Mouse (Mus musculus) cortical plate, adult 2 months (tissue): Measurements from ENCODE around the gene Nckap5l. TPM values are rescaled to one million over a fixed set of nuclear protein-coding genes. Genes with fewer than 3 reads are reported as not detected.

Source experiments
- H3K27ac ChIP-seq: fragments of 200-500 bp; 2 replicates; pipeline ENCODE4 v1.5.1; 2012; ENCODE audit warnings: low read length, control low read depth, inconsistent platforms; ENCODE audit not compliant: insufficient read depth
- H3K4me1 ChIP-seq: fragments of 200-500 bp; 2 replicates; pipeline ENCODE4 v1.6.1; 2011; ENCODE audit warnings: low read length; ENCODE audit not compliant: control insufficient read depth, insufficient read depth
- H3K4me3 ChIP-seq: fragments of 200-500 bp; 2 replicates; pipeline ENCODE4 v1.5.1; 2011; ENCODE audit warnings: mild to moderate bottlenecking, low read length, control low read depth; ENCODE audit not compliant: insufficient read depth
- CTCF ChIP-seq: fragments of 200-500 bp; IDR thresholded peaks from 2 replicates; pipeline ENCODE4 v1.5.1; 2011; ENCODE audit warnings: mild to moderate bottlenecking, control low read depth, low read length; ENCODE audit not compliant: insufficient read depth; ENCODE audit errors: extremely low read depth
- POLR2A ChIP-seq: fragments of 200-500 bp; IDR thresholded peaks from 2 replicates; pipeline ENCODE4 v1.6.1; 2011; ENCODE audit warnings: mild to moderate bottlenecking, low read length, control low read depth; ENCODE audit not compliant: insufficient read depth; ENCODE audit errors: extremely low read depth
- polyA plus RNA-seq: library from polyadenylated mRNA; depleted of rRNA; stranded (reverse); fragments of >200 nt; gene quantifications from 2 replicates; pipeline ENCODE4 v1.2.3, GENCODE M21; 2012

Nckap5l gene
- polyA plus RNA-seq, 1 experiment: 11.9 TPM

- no peak overlapping the region for H3K27ac ChIP-seq
- H3K4me1 ChIP-seq: peaks cover 7% of the 10 kb centered on the region
- TF ChIP-seq CTCF: no peak
- no peak for TF ChIP-seq POLR2A
- no peak overlapping the region for H3K4me3 ChIP-seq
Observed at GRCm38 (mm10) chr15:99403159-99403889, 54.2 kb downstream of the Nckap5l start.

- H3K27ac ChIP-seq: no peak overlapping the region
- H3K4me3 ChIP-seq: no peak overlapping the region
- TF ChIP-seq POLR2A (no peak), CTCF (no peak)
- peaks cover 7% of the 10 kb centered on the region for H3K4me1 ChIP-seq
Observed at GRCm38 (mm10) chr15:99400602-99401001, 56.9 kb downstream of the Nckap5l start.

GRCm38 (mm10) chr15:99399503-99400245, 57.9 kb downstream of the Nckap5l start:
- Histone ChIP-seq H3K4me1 (peaks cover 13% of the 10 kb centered on the region), H3K4me3 (no peak overlapping the region), H3K27ac (no peak overlapping the region)
- TF ChIP-seq POLR2A (no peak), CTCF (no peak)

GRCm38 (mm10) chr15:99397622-99398021, 59.9 kb downstream of the Nckap5l start:
- Histone ChIP-seq H3K4me1 (peaks cover 13% of the 10 kb centered on the region), H3K27ac (no peak overlapping the region), H3K4me3 (no peak overlapping the region)
- TF ChIP-seq POLR2A (no peak), CTCF (no peak)

GRCm38 (mm10) chr15:99396875-99397274, 60.7 kb downstream of the Nckap5l start:
- no peak for TF ChIP-seq POLR2A
- TF ChIP-seq CTCF: no peak
- Histone ChIP-seq H3K4me3 (no peak overlapping the region), H3K27ac (no peak overlapping the region), H3K4me1 (peaks cover 13% of the 10 kb centered on the region)

GRCm38 (mm10) chr15:99396462-99396861, 61.1 kb downstream of the Nckap5l start:
- TF ChIP-seq POLR2A (no peak), CTCF (no peak)
- Histone ChIP-seq H3K27ac (no peak overlapping the region), H3K4me1 (peaks cover 13% of the 10 kb centered on the region), H3K4me3 (no peak overlapping the region)

GRCm38 (mm10) chr15:99393386-99394252, 63.9 kb downstream of the Nckap5l start:
- TF ChIP-seq POLR2A (no peak), CTCF (no peak)
- Histone ChIP-seq H3K27ac (peak overlapping the region; percentile 71), H3K4me1 (peaks cover 6% of the 10 kb centered on the region; the same call in 1 of the 2 replicates), H3K4me3 (peak overlapping the region; percentile 81)

GRCm38 (mm10) chr15:99392486-99393385, 64.8 kb downstream of the Nckap5l start, which contains the start of gene Tmbim6:
Gene Tmbim6 (plus strand): TSS chr15:99392882.
- H3K27ac ChIP-seq: peak within 1 kb of the TSS; percentile 71
- H3K4me1 ChIP-seq: peaks cover 6% of the 10 kb centered on the region; the same call in 1 of the 2 replicates
- peak within 1 kb of the TSS; percentile 81 for H3K4me3 ChIP-seq
- TF ChIP-seq CTCF (no peak), POLR2A (peak; percentile 94)
